19 mouse cellular contexts compared by ENCODE assay signal in genomic region chr3:27615479-27615878, GRCm38 (mm10).
DNase-seq lines count a peak whose midpoint lies in the region; ATAC-seq and TF ChIP-seq lines count a peak whose summit lies in the region.
"Had no signal": no experiment of that assay in that cellular context is flagged by ENCODE, and none has a peak within 500 bp of the region (broad histone marks: within the 10 kb centered on the region; RNA-seq: fewer than 3 reads in every experiment).

No protein-coding gene starts in this region.

- DNase-seq in embryo, embryonic 10 days (ENCODE audit: low spot score): peak; percentile 33
- DNase-seq in embryo, embryonic 10.5 days (ENCODE audit: low spot score): no peak
- no peak for DNase-seq in heart, postnatal 0 days (ENCODE audit: low spot score)
- no peak for DNase-seq in heart, adult 8-10 months (ENCODE audit: low spot score)
- DNase-seq in midbrain, embryonic 10.5 days (ENCODE audit: low spot score): no peak
- DNase-seq in midbrain, embryonic 14.5 days: no peak
- no peak for DNase-seq in forebrain, postnatal 0 days
- DNase-seq in gastrocnemius, adult 8-10 months (ENCODE audit: low spot score in 2 of 2): no peak
- DNase-seq: cerebellum, adult 9-10 months; kidney, adult 2 months; kidney, postnatal 4 days; lung, postnatal 10 days; right cerebral cortex, postnatal 4 days had no signal

- peaks cover 40% of the 10 kb centered on the region for H3K4me1 ChIP-seq in heart, postnatal 0 days (ENCODE audit: control insufficient read depth, insufficient read depth)
- peaks cover 45% of the 10 kb centered on the region for H3K4me1 ChIP-seq in midbrain, embryonic 10.5 days
- H3K4me1 ChIP-seq in midbrain, embryonic 14.5 days (ENCODE audit: control insufficient read depth, insufficient read depth, low read length): no peaks in the 10 kb centered on the region
- H3K4me1 ChIP-seq in forebrain, postnatal 0 days (ENCODE audit: insufficient read depth): no peaks in the 10 kb centered on the region

- 80% methylated on average over 8 of the region's 8 CpGs for WGBS in heart, postnatal 0 days
- 67% methylated on average over 8 of the region's 8 CpGs for WGBS in midbrain, embryonic 10.5 days
- WGBS in midbrain, embryonic 14.5 days: 56% methylated on average over 8 of the region's 8 CpGs
- 42% methylated on average over 8 of the region's 8 CpGs for WGBS in forebrain, postnatal 0 days

- 0 out of 2 replicates have a peak overlapping the region, but pooled peaks have one; percentile 57 for H3K27ac ChIP-seq in heart, postnatal 0 days (ENCODE audit: low read depth)
- H3K27ac ChIP-seq in midbrain, embryonic 10.5 days (replicated peaks): 0 out of 2 replicates have a peak overlapping the region, but pooled peaks have one; percentile 33
- no peak overlapping the region for H3K27ac ChIP-seq in midbrain, embryonic 14.5 days (replicated peaks; ENCODE audit: low read depth, low read length)
- no peak overlapping the region for H3K27ac ChIP-seq in forebrain, postnatal 0 days (ENCODE audit: low read depth, low read length)
- H3K27ac ChIP-seq: hindbrain, embryonic 12.5 days; midbrain, embryonic 12.5 days; neural tube, embryonic 12.5 days had no signal

- no peaks in the 10 kb centered on the region for H3K9me3 ChIP-seq in heart, postnatal 0 days (replicated peaks; ENCODE audit: control insufficient read depth, low read length)
- H3K9me3 ChIP-seq in midbrain, embryonic 10.5 days (replicated peaks): no peaks in the 10 kb centered on the region
- no peaks in the 10 kb centered on the region for H3K9me3 ChIP-seq in midbrain, embryonic 14.5 days (ENCODE audit: control insufficient read depth, low read length)
- H3K9me3 ChIP-seq in forebrain, postnatal 0 days (ENCODE audit: low read length): no peaks in the 10 kb centered on the region
- H3K9me3 ChIP-seq: heart, embryonic 10.5 days; hindbrain, embryonic 12.5 days; midbrain, embryonic 12.5 days; neural tube, embryonic 12.5 days had no signal

- H3K9ac ChIP-seq in heart, postnatal 0 days (replicated peaks; ENCODE audit: low read depth, low read length): no peak overlapping the region
- no peak overlapping the region for H3K9ac ChIP-seq in midbrain, embryonic 14.5 days (replicated peaks; ENCODE audit: low read length)
- no peak overlapping the region for H3K9ac ChIP-seq in forebrain, postnatal 0 days
- H3K9ac ChIP-seq: hindbrain, embryonic 12.5 days; midbrain, embryonic 12.5 days; neural tube, embryonic 12.5 days had no signal

- no peak for TF ChIP-seq EP300 in heart, postnatal 0 days (IDR thresholded peaks at IDR 0.05; ENCODE audit: low read depth)

- no peak overlapping the region for H3K4me3 ChIP-seq in heart, postnatal 0 days (ENCODE audit: low read depth, low read length)
- H3K4me3 ChIP-seq in midbrain, embryonic 10.5 days: no peak overlapping the region
- no peak overlapping the region for H3K4me3 ChIP-seq in midbrain, embryonic 14.5 days (replicated peaks; ENCODE audit: low read depth, low read length)
- H3K4me3 ChIP-seq in forebrain, postnatal 0 days (ENCODE audit: low read depth, low read length): no peak overlapping the region
- H3K4me3 ChIP-seq: erythroblast, embryonic 14.5 days; heart, embryonic 10.5 days; hindbrain, embryonic 12.5 days; midbrain, embryonic 12.5 days; neural tube, embryonic 12.5 days had no signal

- peaks cover 4% of the 10 kb centered on the region for H3K36me3 ChIP-seq in heart, postnatal 0 days (replicated peaks; ENCODE audit: control insufficient read depth, insufficient read depth, low read length)
- 0 out of 2 replicates have a peak, but pooled peaks cover 4% of the 10 kb centered on the region for H3K36me3 ChIP-seq in midbrain, embryonic 10.5 days
- H3K36me3 ChIP-seq in midbrain, embryonic 14.5 days (ENCODE audit: control insufficient read depth, insufficient read depth, low read length): no peaks in the 10 kb centered on the region
- H3K36me3 ChIP-seq in forebrain, postnatal 0 days (ENCODE audit: insufficient read depth): no peaks in the 10 kb centered on the region
- H3K36me3 ChIP-seq: hindbrain, embryonic 12.5 days; midbrain, embryonic 12.5 days; neural tube, embryonic 12.5 days had no signal

- no peak for ATAC-seq in heart, postnatal 0 days (ENCODE audit: insufficient read depth, low read depth)
- no peak for ATAC-seq in midbrain, embryonic 14.5 days (ENCODE audit: low FRiP score, low TSS enrichment)
- ATAC-seq in forebrain, postnatal 0 days: peak; percentile 40

- no peak overlapping the region for H3K4me2 ChIP-seq in heart, postnatal 0 days (ENCODE audit: low read depth, low read length)
- no peak overlapping the region for H3K4me2 ChIP-seq in midbrain, embryonic 14.5 days (ENCODE audit: low read length)
- no peak overlapping the region for H3K4me2 ChIP-seq in forebrain, postnatal 0 days (ENCODE audit: low read depth)
- H3K4me2 ChIP-seq: hindbrain, embryonic 12.5 days; liver, embryonic 11.5 days; midbrain, embryonic 12.5 days; neural tube, embryonic 12.5 days had no signal

- no peaks in the 10 kb centered on the region for H3K27me3 ChIP-seq in heart, postnatal 0 days (ENCODE audit: control insufficient read depth, insufficient read depth, low read length)
- no peaks in the 10 kb centered on the region for H3K27me3 ChIP-seq in midbrain, embryonic 10.5 days (ENCODE audit: low read depth, poor library complexity, severe bottlenecking)
- H3K27me3 ChIP-seq in midbrain, embryonic 14.5 days (ENCODE audit: control insufficient read depth, insufficient read depth, low read length): no peaks in the 10 kb centered on the region
- no peaks in the 10 kb centered on the region for H3K27me3 ChIP-seq in forebrain, postnatal 0 days (ENCODE audit: insufficient read depth, low read length)
- H3K27me3 ChIP-seq: hindbrain, embryonic 12.5 days; midbrain, embryonic 12.5 days; neural tube, embryonic 12.5 days had no signal

- no peak for TF ChIP-seq CTCF in heart, postnatal 0 days (IDR thresholded peaks at IDR 0.05; ENCODE audit: low read depth)
- no peak for TF ChIP-seq CTCF in forebrain, postnatal 0 days (IDR thresholded peaks at IDR 0.05; ENCODE audit: low read depth)

Comparison
In these comparisons a context has a peak if more than half of its experiments do, and no peak if none do; other contexts are left out.
1. H3K27ac ChIP-seq: peak in heart, postnatal 0 days (single experiment) and midbrain, embryonic 10.5 days (single experiment); none in midbrain, embryonic 14.5 days (single experiment) and forebrain, postnatal 0 days (single experiment).